Mouse (Mus musculus) MEL (cell line): ENCODE data around the gene Olfr1394.

Source experiments
- BHLHE40 ChIP-seq: IDR thresholded peaks from 2 replicates; pipeline ENCODE4 v1.6.1; 2012; ENCODE audit warnings: low read depth, mild to moderate bottlenecking, inconsistent platforms, low read length, improper control_type of control experiment, borderline replicate concordance
- CTCF ChIP-seq, 3 experiments: IDR thresholded peaks in 2 of 3; conservative IDR thresholded peaks in 1 of 3; 2 replicates each; pipeline ENCODE4 v1.5.1; 2011 to 2012; ENCODE audit warnings: low read length in 3 of 3, low read depth in 2 of 3, mild to moderate bottlenecking in 2 of 3, improper control_type of control experiment in 1 of 3, inconsistent platforms in 1 of 3, mixed read lengths in 1 of 3, moderate library complexity in 1 of 3; ENCODE audit not compliant: control insufficient read depth in 1 of 3, insufficient read depth in 1 of 3, poor library complexity in 1 of 3, severe bottlenecking in 1 of 3
- ETS1 ChIP-seq: IDR thresholded peaks from 2 replicates; pipeline ENCODE4 v1.6.1; 2012; ENCODE audit warnings: low read depth, mild to moderate bottlenecking, inconsistent platforms, low read length, improper control_type of control experiment, moderate library complexity
- JUND ChIP-seq: IDR thresholded peaks from 2 replicates; pipeline ENCODE4 v1.6.1; 2011; ENCODE audit warnings: low read depth, mild to moderate bottlenecking, improper control_type of control experiment, low read length
- POLR2A ChIP-seq, 2 experiments: IDR thresholded peaks; 2 replicates each; pipeline ENCODE4 v1.6.1; 2011 to 2012; ENCODE audit warnings: low read length in 2 of 2, mild to moderate bottlenecking in 2 of 2, control low read depth in 1 of 2, improper control_type of control experiment in 1 of 2, low read depth in 1 of 2, moderate library complexity in 1 of 2; ENCODE audit not compliant: control insufficient read depth in 1 of 2, insufficient read depth in 1 of 2, poor library complexity in 1 of 2

DNA sequence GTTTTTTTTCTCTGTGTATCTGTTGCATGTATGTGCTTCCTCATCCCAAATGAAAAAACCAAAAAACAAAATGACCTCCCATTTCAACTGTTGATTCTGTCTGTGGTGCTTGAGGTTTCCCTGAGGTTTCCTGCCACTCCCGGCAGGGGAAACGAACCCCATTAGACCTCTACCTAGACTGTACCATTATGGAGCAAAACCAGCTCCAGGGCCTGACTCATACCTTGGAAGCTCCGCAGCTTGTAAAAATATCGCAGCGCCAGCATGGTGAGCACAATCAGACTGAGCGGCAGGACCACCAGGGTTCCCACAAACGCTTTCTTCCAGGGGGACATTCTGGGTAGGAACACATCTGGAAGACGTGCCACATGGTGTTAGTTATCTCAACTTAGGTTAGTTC, 21.2 kb downstream of the Olfr1394 start:
- TF ChIP-seq CTCF (IDR thresholded peaks at IDR 0.05 in 2 of 3, conservative IDR thresholded peaks at IDR 0.05 in 1 of 3; ENCODE audit: control insufficient read depth in 1 of 3, insufficient read depth in 1 of 3, low read depth in 2 of 3, low read length in 3 of 3, poor library complexity in 1 of 3, severe bottlenecking in 1 of 3) (no peak), JUND (no peak), BHLHE40 (no peak), POLR2A (IDR thresholded peaks at IDR 0.05; ENCODE audit: control insufficient read depth in 1 of 2, insufficient read depth in 1 of 2, low read depth in 1 of 2, low read length in 2 of 2, poor library complexity in 1 of 2) (no peak), ETS1 (no peak)
